In genomic region chr12:33358345-33358744, GRCm38 (mm10) we compare ENCODE assay signal across 39 mouse cellular contexts. TPM values are rescaled to one million over a fixed set of nuclear protein-coding genes. Genes with fewer than 3 reads are reported as not detected.
"Had no signal": no experiment of that assay in that cellular context is flagged by ENCODE, and none has a peak within 500 bp of the region (broad histone marks: within the 10 kb centered on the region; RNA-seq: fewer than 3 reads in every experiment).

No protein-coding gene starts in this region.

- H3K27me3 ChIP-seq: limb, embryonic 12.5 days; limb, embryonic 13.5 days; limb, embryonic 15.5 days; liver, embryonic 12.5 days; liver, embryonic 13.5 days; liver, embryonic 15.5 days; lung, embryonic 15.5 days; megakaryocyte, embryonic 14.5 days; midbrain, embryonic 12.5 days; midbrain, embryonic 13.5 days; midbrain, embryonic 15.5 days had no signal

- H3K27ac ChIP-seq: left cerebral cortex, adult 2 months; limb, embryonic 10.5 days; limb, embryonic 12.5 days; limb, embryonic 13.5 days; limb, embryonic 15.5 days; liver, embryonic 12.5 days; liver, embryonic 13.5 days; liver, embryonic 14.5 days; liver, embryonic 15.5 days; lung, embryonic 15.5 days; macrophage; midbrain, embryonic 10.5 days; midbrain, embryonic 12.5 days; midbrain, embryonic 13.5 days; midbrain, embryonic 15.5 days had no signal

- H3K4me1 ChIP-seq: limb, embryonic 10.5 days; limb, embryonic 12.5 days; liver, embryonic 12.5 days; liver, embryonic 13.5 days; liver, embryonic 15.5 days; midbrain, embryonic 10.5 days; midbrain, embryonic 12.5 days had no signal

- H3K4me2 ChIP-seq: limb, embryonic 12.5 days; limb, embryonic 13.5 days; limb, embryonic 15.5 days; liver, embryonic 11.5 days; liver, embryonic 12.5 days; liver, embryonic 13.5 days; liver, embryonic 15.5 days; lung, embryonic 14.5 days; lung, embryonic 15.5 days; midbrain, embryonic 11.5 days; midbrain, embryonic 12.5 days; midbrain, embryonic 13.5 days; midbrain, embryonic 15.5 days had no signal

- ATAC-seq: liver, embryonic 12.5 days; liver, postnatal 0 days; midbrain, embryonic 13.5 days; midbrain, embryonic 15.5 days; midbrain, embryonic 16.5 days had no signal

- DNase-seq: left cerebral cortex, postnatal 4 days; liver; liver, embryonic 13.5 days; liver, postnatal 0 days; lung, adult 18-20 months; lung, adult 2 months; lung, embryonic 14.5 days; lung, postnatal 10 days; lung, postnatal 14 days; lung, postnatal 4 days; midbrain, embryonic 14.5 days had no signal

- H3K9me3 ChIP-seq: limb, embryonic 10.5 days; limb, embryonic 12.5 days; limb, embryonic 13.5 days; limb, embryonic 15.5 days; liver, embryonic 12.5 days; liver, embryonic 13.5 days; liver, embryonic 15.5 days; lung, embryonic 15.5 days; midbrain, embryonic 10.5 days; midbrain, embryonic 12.5 days; midbrain, embryonic 13.5 days; midbrain, embryonic 15.5 days had no signal

- H3K4me3 ChIP-seq: left cerebral cortex, adult 2 months; limb, embryonic 10.5 days; limb, embryonic 12.5 days; limb, embryonic 13.5 days; limb, embryonic 15.5 days; liver, embryonic 12.5 days; liver, embryonic 13.5 days; liver, embryonic 15.5 days; lung, embryonic 15.5 days; megakaryocyte, embryonic 14.5 days; midbrain, embryonic 10.5 days; midbrain, embryonic 12.5 days; midbrain, embryonic 13.5 days; midbrain, embryonic 15.5 days; myocyte had no signal

- H3K9ac ChIP-seq: limb, embryonic 12.5 days; limb, embryonic 13.5 days; limb, embryonic 15.5 days; liver, embryonic 12.5 days; liver, embryonic 13.5 days; liver, embryonic 14.5 days; liver, embryonic 15.5 days; liver, postnatal 0 days; lung, embryonic 14.5 days; lung, embryonic 15.5 days; midbrain, embryonic 12.5 days; midbrain, embryonic 13.5 days; midbrain, embryonic 15.5 days had no signal

RNA-seq across cellular contexts. Expression of gene Efcab10, which starts 36.3 kb away (rescaled TPM):
- total RNA-seq: liver, adult 2 months; megakaryocyte progenitor cell, adult 5-6 weeks; megakaryocyte, adult 5-6 weeks; megakaryocyte-erythroid progenitor cell, adult 5-6 weeks; midbrain, postnatal 0 days; monocyte, adult 5-6 weeks had no signal
- polyA plus RNA-seq: limb, embryonic 14.5 days; limb, embryonic 15.5 days; liver, adult 2 months; liver, embryonic 11.5 days; liver, embryonic 12.5 days; liver, embryonic 13.5 days; liver, embryonic 14.5 days; liver, embryonic 15.5 days; liver, embryonic 16.5 days; liver, postnatal 0 days; macrophage; myocyte; neural tube, embryonic 11.5 days had no signal
